Mouse (Mus musculus) hindbrain, postnatal 0 days (tissue): ENCODE data around the gene Lrrc66. TPM values are rescaled to one million over a fixed set of nuclear protein-coding genes. Genes with fewer than 3 reads are reported as not detected.
A peak's percentile ranks its signal among the peaks of the same experiment; 100 is the strongest.

Experiments used
- ATAC-seq: fragments of 200-750 bp; cut with Nextera tagmentation; 2 replicates; pipeline ENCODE4 v1.8.0; 2017; ENCODE audit warnings: mild to moderate bottlenecking, moderate TSS enrichment, moderate library complexity
- DNase-seq: peaks from one replicate; pipeline ENCODE4 v3.0.0-alpha.2; 2015; ENCODE audit warnings: low spot score
- H3K27ac ChIP-seq: fragments of 300-500 bp; sonication (generic); 2 replicates; pipeline ENCODE4 v1.5.1; 2014; ENCODE audit warnings: mild to moderate bottlenecking
- H3K27me3 ChIP-seq: fragments of 300-500 bp; sonication (generic); 2 replicates; pipeline ENCODE4 v1.6.1; 2014; ENCODE audit warnings: low read length, mixed read lengths; ENCODE audit not compliant: insufficient read depth
- H3K36me3 ChIP-seq: fragments of 300-500 bp; sonication (generic); 2 replicates; pipeline ENCODE4 v1.6.1; 2014; ENCODE audit warnings: low read length, mixed read lengths; ENCODE audit not compliant: insufficient read depth
- H3K4me1 ChIP-seq: fragments of 300-500 bp; sonication (generic); 2 replicates; pipeline ENCODE4 v1.6.1; 2014; ENCODE audit warnings: antibody characterized with exemption, low read length, mixed read lengths; ENCODE audit not compliant: insufficient read depth
- H3K4me2 ChIP-seq: fragments of 300-500 bp; sonication (generic); 2 replicates; pipeline ENCODE4 v1.6.1; 2014; ENCODE audit warnings: low read depth, mild to moderate bottlenecking, low read length, moderate library complexity, mixed read lengths
- H3K4me3 ChIP-seq: fragments of 300-500 bp; sonication (generic); 2 replicates; pipeline ENCODE4 v1.5.1; 2014; ENCODE audit warnings: low read length
- H3K9ac ChIP-seq: fragments of 300-500 bp; sonication (generic); replicated peaks from 2 replicates; pipeline ENCODE4 v1.6.1; 2014; ENCODE audit warnings: mild to moderate bottlenecking, low read length, moderate library complexity, mixed read lengths
- H3K9me3 ChIP-seq: fragments of 300-500 bp; sonication (generic); 2 replicates; pipeline ENCODE4 v1.6.1; 2016; ENCODE audit warnings: low read length, mixed read lengths
- CTCF ChIP-seq: IDR thresholded peaks from 2 replicates; pipeline ENCODE4 v1.5.1; 2016; ENCODE audit warnings: antibody characterized with exemption, control low read depth, low read depth
- WGBS: fragments of 180-500 bp; shearing (Covaris S2); extraction: QIAGEN DNeasy Blood & Tissue Kit; methylation state at CpG from one replicate; pipeline ENCODE4 v1.1.7; 2014; 5-methylcytosine and 5-hydroxymethylcytosine counted together
- polyA plus RNA-seq: library from polyadenylated mRNA; unstranded; fragments of >200 nt; fragmentation: Nextera tagmentation; extraction: Ambion mirVana; gene quantifications from 2 replicates; pipeline ENCODE4 v1.2.1, GENCODE M21; 2015
- total RNA-seq: library from RNA; depleted of rRNA; stranded (reverse); fragments of >200 nt; gene quantifications from 2 replicates; pipeline ENCODE4 v1.2.3, GENCODE M21; 2014; rRNA removed

The Lrrc66 gene
- total RNA-seq, result not detected in 2 replicates
- not detected in 2 replicates for polyA plus RNA-seq

DNA sequence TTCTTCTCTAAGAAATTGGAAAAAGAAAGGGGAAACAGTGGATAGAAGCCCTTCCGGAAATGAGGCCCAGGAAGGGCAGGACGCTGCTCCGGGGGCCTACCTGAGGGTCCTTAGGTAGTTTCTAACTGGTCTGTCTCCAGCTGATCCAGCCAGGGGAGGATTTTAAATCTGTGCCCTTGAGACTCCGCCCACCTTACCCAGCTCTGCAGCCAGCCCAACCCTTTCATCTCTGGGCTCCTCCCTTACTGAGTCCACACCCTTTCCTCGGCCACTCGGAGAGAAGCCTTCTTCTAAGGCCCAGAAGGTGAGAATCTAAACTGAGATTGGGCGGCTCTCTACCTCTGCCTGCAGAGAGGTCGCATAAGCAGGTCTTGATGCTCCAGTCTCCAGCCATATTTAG lies at the start of gene Lrrc66:
Lrrc66 (minus strand) TSS at position 236 of the 400 bp plus-strand sequence.
- Histone ChIP-seq H3K9me3 (peaks cover 3% of the 10 kb centered on the region; the same call in 1 of the 2 replicates), H3K4me2 (no peak within 1 kb of the TSS), H3K27ac (no peak within 1 kb of the TSS), H3K4me1 (no peaks in the 10 kb centered on the region), H3K4me3 (no peak within 1 kb of the TSS), H3K27me3 (no peaks in the 10 kb centered on the region), H3K36me3 (peaks cover 19% of the 10 kb centered on the region), H3K9ac (no peak within 1 kb of the TSS)
- no peak for ATAC-seq
- DNase-seq, result no peak
- 81% methylated on average over 8 of the region's 8 CpGs for WGBS
- no peak for TF ChIP-seq CTCF

- 58% methylated on average over 13 of the region's 13 CpGs for WGBS
- TF ChIP-seq CTCF, result no peak
- H3K4me2 ChIP-seq, result no peak overlapping the region
- no peaks in the 10 kb centered on the region for H3K36me3 ChIP-seq
- no peak overlapping the region for H3K9ac ChIP-seq
- no peaks in the 10 kb centered on the region for H3K27me3 ChIP-seq
- H3K4me3 ChIP-seq, result no peak overlapping the region
- peak; percentile 45; the same call in 1 of the 2 replicates for ATAC-seq
- DNase-seq, result no peak
- H3K4me1 ChIP-seq, result no peaks in the 10 kb centered on the region
- H3K27ac ChIP-seq, result no peak overlapping the region
- H3K9me3 ChIP-seq, result no peaks in the 10 kb centered on the region
Measured at GRCm38 (mm10) chr5:73676626-73677025, 44.3 kb upstream of the Lrrc66 start.

GRCm38 (mm10) chr5:73675604-73676003 lies 43.3 kb upstream of the Lrrc66 start:
- Histone ChIP-seq H3K36me3 (no peaks in the 10 kb centered on the region), H3K4me1 (no peaks in the 10 kb centered on the region), H3K27me3 (no peaks in the 10 kb centered on the region), H3K4me3 (no peak overlapping the region), H3K27ac (no peak overlapping the region), H3K9ac (no peak overlapping the region), H3K9me3 (no peaks in the 10 kb centered on the region), H3K4me2 (no peak overlapping the region)
- WGBS, result 81% methylated on average over 3 of the region's 3 CpGs
- TF ChIP-seq CTCF, result no peak
- DNase-seq (no peak), ATAC-seq (no peak)

GRCm38 (mm10) chr5:73669386-73669785 lies 37.1 kb upstream of the Lrrc66 start:
- 0 out of 2 replicates have a peak overlapping the region, but pooled peaks have one; percentile 5 for H3K9ac ChIP-seq
- no peak for DNase-seq
- WGBS, result 38% methylated on average over 26 of the region's 26 CpGs

GRCm38 (mm10) chr5:73667877-73668276 lies 35.6 kb upstream of the Lrrc66 start:
- H3K36me3 ChIP-seq, result no peaks in the 10 kb centered on the region
- WGBS, result 80% methylated on average over 2 of the region's 2 CpGs
- no peak for TF ChIP-seq CTCF

More at GRCm38 (mm10) chr5:73669386-73669785, 37.1 kb upstream of the Lrrc66 start:
- H3K27ac ChIP-seq, result no peak overlapping the region
- H3K4me3 ChIP-seq, result no peak overlapping the region
- no peak for TF ChIP-seq CTCF
- no peaks in the 10 kb centered on the region for H3K36me3 ChIP-seq
- peak overlapping the region; percentile 41; the same call in 1 of the 2 replicates for H3K4me2 ChIP-seq
- no peaks in the 10 kb centered on the region for H3K4me1 ChIP-seq
- no peaks in the 10 kb centered on the region for H3K27me3 ChIP-seq
- no peak; the same call in 1 of the 2 replicates for ATAC-seq
- H3K9me3 ChIP-seq, result no peaks in the 10 kb centered on the region

GRCm38 (mm10) chr5:73666695-73667094 lies 34.4 kb upstream of the Lrrc66 start:
- DNase-seq (no peak), ATAC-seq (no peak)
- Histone ChIP-seq H3K27ac (no peak overlapping the region), H3K9ac (no peak overlapping the region), H3K4me1 (no peaks in the 10 kb centered on the region), H3K27me3 (no peaks in the 10 kb centered on the region), H3K36me3 (no peaks in the 10 kb centered on the region), H3K4me3 (no peak overlapping the region), H3K9me3 (no peaks in the 10 kb centered on the region), H3K4me2 (no peak overlapping the region)
- 88% methylated on average over 2 of the region's 2 CpGs for WGBS
- TF ChIP-seq CTCF, result no peak

More at GRCm38 (mm10) chr5:73667877-73668276, 35.6 kb upstream of the Lrrc66 start:
- H3K9me3 ChIP-seq, result no peaks in the 10 kb centered on the region
- no peaks in the 10 kb centered on the region for H3K27me3 ChIP-seq
- no peak overlapping the region for H3K27ac ChIP-seq
- ATAC-seq (no peak), DNase-seq (no peak)
- H3K4me3 ChIP-seq, result no peak overlapping the region
- no peaks in the 10 kb centered on the region for H3K4me1 ChIP-seq
- no peak overlapping the region for H3K9ac ChIP-seq
- H3K4me2 ChIP-seq, result no peak overlapping the region

DNA sequence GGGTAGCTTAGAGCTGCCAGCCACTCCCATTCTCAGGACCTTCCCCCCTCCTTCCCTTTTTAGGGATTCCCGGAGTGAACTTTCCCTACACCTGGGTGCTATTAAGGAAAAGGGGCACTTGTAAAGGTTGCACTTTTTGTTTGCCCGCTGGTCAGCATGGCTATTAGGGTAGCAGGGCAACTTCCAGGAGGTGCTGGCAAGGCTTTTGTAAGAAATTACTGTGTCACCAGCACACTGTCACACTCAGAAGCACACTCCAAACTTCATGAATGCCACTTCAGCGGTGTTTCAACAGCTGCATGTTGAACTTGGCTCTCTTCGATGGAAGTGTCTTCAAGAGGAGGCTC lies 19.5 kb upstream of the Lrrc66 start:
- Histone ChIP-seq H3K4me1 (peaks cover 9% of the 10 kb centered on the region; the same call in 1 of the 2 replicates), H3K9ac (no peak overlapping the region), H3K36me3 (no peaks in the 10 kb centered on the region), H3K9me3 (no peaks in the 10 kb centered on the region), H3K4me3 (peak overlapping the region; percentile 46), H3K27ac (no peak overlapping the region), H3K4me2 (peak overlapping the region; percentile 68), H3K27me3 (peaks cover 32% of the 10 kb centered on the region)
- DNase-seq (no peak), ATAC-seq (no peak)
- TF ChIP-seq CTCF, result no peak
- WGBS, result 3% methylated on average over 4 of the region's 4 CpGs
